Mouse (Mus musculus) bone marrow, adult 2 months (tissue): Measurements from ENCODE around the gene Card19.

ENCODE experiments used
- CTCF ChIP-seq: fragments of 200-500 bp; IDR thresholded peaks from 2 replicates; pipeline ENCODE4 v1.5.1; 2011; ENCODE audit warnings: low read length, control low read depth; ENCODE audit not compliant: control insufficient read depth, insufficient read depth
- POLR2A ChIP-seq: fragments of 200-500 bp; IDR thresholded peaks from 2 replicates; pipeline ENCODE4 v1.6.1; 2011; ENCODE audit warnings: low read depth, mild to moderate bottlenecking, control low read depth, low read length, borderline replicate concordance; ENCODE audit not compliant: control insufficient read depth

DNA sequence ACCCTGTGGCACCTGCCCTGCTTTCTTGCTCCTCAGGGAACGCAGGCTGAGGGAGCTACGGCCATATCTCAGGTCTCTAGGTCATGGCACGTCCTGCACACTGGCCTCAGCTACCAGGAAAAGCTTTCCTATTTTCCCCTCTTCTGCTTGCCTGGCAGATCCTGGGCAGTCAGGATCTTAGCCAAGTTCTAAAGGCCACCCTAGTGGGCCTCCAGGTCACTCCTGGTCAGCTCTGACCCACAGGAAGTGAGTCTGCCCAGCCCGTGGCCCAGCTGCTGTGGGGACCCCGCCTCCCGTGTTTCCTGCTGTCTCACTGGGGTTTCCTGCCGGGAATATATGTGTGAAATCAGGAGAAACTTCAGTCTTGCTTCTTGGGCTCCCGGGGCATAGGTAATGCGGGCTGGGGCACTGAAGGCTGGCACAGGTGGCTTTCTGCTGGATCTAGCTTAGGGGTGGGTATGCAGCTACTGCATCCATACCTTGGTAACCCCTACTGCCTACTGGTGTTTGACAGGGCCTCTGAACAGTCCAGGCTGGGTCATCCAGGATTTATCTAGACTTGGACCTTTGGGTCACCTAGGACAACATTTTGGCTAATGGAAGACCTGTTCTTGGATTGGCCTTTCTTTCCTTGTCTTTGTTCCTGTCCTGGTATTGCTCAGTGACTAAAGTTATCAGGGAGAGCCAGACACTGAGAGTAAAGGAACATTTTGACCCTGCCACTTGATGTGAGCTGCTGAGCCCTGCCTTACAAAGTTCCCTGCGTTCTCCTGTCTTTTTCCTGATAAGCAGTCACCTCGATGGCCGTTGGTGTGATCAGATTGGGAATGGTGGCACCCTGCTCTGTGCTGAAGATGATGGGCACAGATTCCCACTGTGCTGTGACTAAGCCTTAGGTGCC lies 25.6 kb downstream of the Card19 start:
- TF ChIP-seq CTCF (no peak), POLR2A (no peak)
